Mouse (Mus musculus) neural tube, embryonic 13.5 days (tissue): ENCODE results near the gene Nme9. TPM values are rescaled to one million over a fixed set of nuclear protein-coding genes. Genes with fewer than 3 reads are reported as not detected.

ENCODE experiments used
- ATAC-seq: fragments of 200-750 bp; cut with Nextera tagmentation; 2 replicates; pipeline ENCODE4 v1.8.0; 2017; ENCODE audit warnings: low read depth, mild to moderate bottlenecking, moderate TSS enrichment, moderate library complexity
- H3K27ac ChIP-seq: fragments of 300-500 bp; sonication (generic); replicated peaks from 2 replicates; pipeline ENCODE4 v1.5.1; 2015; ENCODE audit warnings: moderate library complexity, mild to moderate bottlenecking, inconsistent platforms
- H3K27me3 ChIP-seq: fragments of 300-500 bp; sonication (generic); 2 replicates; pipeline ENCODE4 v1.6.1; 2015; ENCODE audit warnings: mild to moderate bottlenecking, inconsistent platforms
- H3K36me3 ChIP-seq: fragments of 300-500 bp; sonication (generic); 2 replicates; pipeline ENCODE4 v1.6.1; 2015; ENCODE audit warnings: mild to moderate bottlenecking, inconsistent platforms
- H3K4me1 ChIP-seq: fragments of 300-500 bp; sonication (generic); replicated peaks from 2 replicates; pipeline ENCODE4 v1.6.1; 2015; ENCODE audit warnings: inconsistent platforms
- H3K4me2 ChIP-seq: fragments of 300-500 bp; sonication (generic); 2 replicates; pipeline ENCODE4 v1.6.1; 2015; ENCODE audit warnings: inconsistent platforms, mild to moderate bottlenecking, moderate library complexity
- H3K4me3 ChIP-seq: fragments of 300-500 bp; sonication (generic); 2 replicates; pipeline ENCODE4 v1.5.1; 2015; ENCODE audit warnings: mild to moderate bottlenecking, inconsistent platforms
- H3K9ac ChIP-seq: fragments of 300-500 bp; sonication (generic); 2 replicates; pipeline ENCODE4 v1.6.1; 2015; ENCODE audit warnings: moderate library complexity, mild to moderate bottlenecking, inconsistent platforms
- H3K9me3 ChIP-seq: fragments of 300-500 bp; sonication (generic); 2 replicates; pipeline ENCODE4 v1.6.1; 2016; ENCODE audit warnings: inconsistent platforms
- WGBS: fragments of 180-500 bp; shearing (Covaris S2); methylation state at CpG from one replicate; pipeline ENCODE4 v1.1.7; 2015; 5-methylcytosine and 5-hydroxymethylcytosine counted together
- polyA plus RNA-seq: library from polyadenylated mRNA; unstranded; fragments of >200 nt; fragmentation: Nextera tagmentation; extraction: Ambion mirVana; gene quantifications from 2 replicates; pipeline ENCODE4 v1.2.1, GENCODE M21; 2015

Nme9 gene
- polyA plus RNA-seq, 1 experiment from 2014 or later = not detected

- Histone ChIP-seq H3K27me3 (no peaks in the 10 kb centered on the region), H3K36me3 (no peaks in the 10 kb centered on the region), H3K9me3 (no peaks in the 10 kb centered on the region), H3K4me3 (no peak overlapping the region), H3K4me1 (no peaks in the 10 kb centered on the region), H3K9ac (no peak overlapping the region), H3K27ac (no peak overlapping the region), H3K4me2 (no peak overlapping the region)
- WGBS = 86% methylated on average over 6 of the region's 6 CpGs
- ATAC-seq = no peak
Observed at GRCm38 (mm10) chr9:99464876-99465275, 13.6 kb downstream of the Nme9 start.

DNA sequence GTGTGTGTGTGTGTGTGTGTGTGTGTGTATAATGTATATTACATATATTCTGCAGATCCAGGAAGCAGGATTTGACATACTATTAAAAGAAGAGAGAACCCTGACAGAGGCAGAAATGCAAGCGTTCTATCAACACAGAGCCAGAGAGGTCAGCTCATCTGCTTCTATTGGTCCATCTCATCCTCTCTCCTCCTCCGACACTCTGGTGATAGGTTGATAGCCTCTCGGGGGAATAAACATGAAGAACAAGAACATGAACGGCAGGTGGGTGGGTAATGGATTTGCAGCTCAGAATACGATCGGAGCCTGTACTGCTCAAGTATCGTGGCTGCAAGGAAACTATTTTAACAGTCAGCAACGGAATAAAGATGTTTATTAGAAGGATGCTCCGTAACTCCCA lies 17.3 kb downstream of the Nme9 start:
- Histone ChIP-seq H3K4me1 (0 out of 2 replicates have a peak, but pooled peaks cover 8% of the 10 kb centered on the region), H3K9me3 (no peaks in the 10 kb centered on the region), H3K4me3 (no peak overlapping the region), H3K36me3 (no peaks in the 10 kb centered on the region), H3K27me3 (no peaks in the 10 kb centered on the region), H3K4me2 (no peak overlapping the region), H3K9ac (no peak overlapping the region), H3K27ac (no peak overlapping the region)
- no peak for ATAC-seq
- WGBS = 74% methylated on average over 9 of the region's 9 CpGs

- Histone ChIP-seq H3K4me2 (no peak overlapping the region), H3K36me3 (peaks cover 2% of the 10 kb centered on the region; the same call in 1 of the 2 replicates), H3K9me3 (no peaks in the 10 kb centered on the region), H3K9ac (no peak overlapping the region), H3K4me3 (no peak overlapping the region), H3K27ac (no peak overlapping the region), H3K27me3 (no peaks in the 10 kb centered on the region), H3K4me1 (0 out of 2 replicates have a peak, but pooled peaks cover 8% of the 10 kb centered on the region)
- no peak for ATAC-seq
- WGBS = 72% methylated on average over 8 of the region's 8 CpGs
Observed at GRCm38 (mm10) chr9:99469681-99470273, 18.5 kb downstream of the Nme9 start.

DNA sequence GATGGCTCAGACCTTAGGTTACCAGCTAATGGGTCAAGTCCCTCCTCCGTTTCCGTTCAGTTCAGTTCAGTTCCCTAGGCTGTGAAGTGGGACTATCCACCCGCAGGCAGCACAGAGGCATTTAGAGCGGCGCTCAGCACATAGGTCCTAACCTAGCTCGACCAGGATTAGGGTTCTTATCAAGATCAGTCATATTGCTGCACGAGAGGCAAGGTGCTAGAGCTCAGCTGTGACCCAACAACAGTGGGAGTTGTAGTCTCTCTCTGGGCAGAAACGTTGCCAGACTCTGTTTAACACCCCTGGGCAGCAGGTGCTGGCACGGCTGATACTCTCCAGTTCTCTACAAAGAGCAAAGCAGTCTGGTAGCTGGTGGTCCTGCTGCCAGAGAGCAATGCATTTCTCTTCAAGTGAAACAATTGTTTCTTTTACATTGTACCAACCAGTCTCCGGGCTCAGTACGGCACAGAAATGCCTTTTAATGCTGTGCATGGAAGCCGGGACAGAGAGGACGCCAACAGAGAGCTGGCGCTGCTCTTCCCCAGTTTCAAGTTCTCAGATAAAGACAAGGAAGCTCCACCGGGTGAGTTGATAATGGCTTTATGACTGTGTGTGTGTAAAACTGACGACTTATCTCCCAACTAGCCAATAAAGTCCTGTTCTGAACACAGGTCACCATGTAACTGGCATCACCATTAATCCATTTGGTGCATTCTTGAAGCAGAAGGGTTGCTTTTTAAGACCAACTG lies 19.2 kb downstream of the Nme9 start:
- Histone ChIP-seq H3K4me3 (no peak overlapping the region), H3K4me1 (0 out of 2 replicates have a peak, but pooled peaks cover 8% of the 10 kb centered on the region), H3K9ac (no peak overlapping the region), H3K27me3 (no peaks in the 10 kb centered on the region), H3K36me3 (peaks cover 10% of the 10 kb centered on the region), H3K9me3 (no peaks in the 10 kb centered on the region), H3K27ac (0 out of 2 replicates have a peak overlapping the region, but pooled peaks have one; percentile 33), H3K4me2 (no peak overlapping the region)
- WGBS = 45% methylated on average over 16 of the region's 16 CpGs
- ATAC-seq = no peak

- Histone ChIP-seq H3K4me2 (no peak overlapping the region), H3K4me3 (no peak overlapping the region), H3K9ac (no peak overlapping the region), H3K36me3 (peaks cover 13% of the 10 kb centered on the region), H3K27me3 (no peaks in the 10 kb centered on the region), H3K4me1 (0 out of 2 replicates have a peak, but pooled peaks cover 8% of the 10 kb centered on the region), H3K9me3 (no peaks in the 10 kb centered on the region), H3K27ac (no peak overlapping the region)
- ATAC-seq = no peak
- 71% methylated on average over 7 of the region's 7 CpGs for WGBS
Observed at GRCm38 (mm10) chr9:99471334-99471733, 20.1 kb downstream of the Nme9 start.

DNA sequence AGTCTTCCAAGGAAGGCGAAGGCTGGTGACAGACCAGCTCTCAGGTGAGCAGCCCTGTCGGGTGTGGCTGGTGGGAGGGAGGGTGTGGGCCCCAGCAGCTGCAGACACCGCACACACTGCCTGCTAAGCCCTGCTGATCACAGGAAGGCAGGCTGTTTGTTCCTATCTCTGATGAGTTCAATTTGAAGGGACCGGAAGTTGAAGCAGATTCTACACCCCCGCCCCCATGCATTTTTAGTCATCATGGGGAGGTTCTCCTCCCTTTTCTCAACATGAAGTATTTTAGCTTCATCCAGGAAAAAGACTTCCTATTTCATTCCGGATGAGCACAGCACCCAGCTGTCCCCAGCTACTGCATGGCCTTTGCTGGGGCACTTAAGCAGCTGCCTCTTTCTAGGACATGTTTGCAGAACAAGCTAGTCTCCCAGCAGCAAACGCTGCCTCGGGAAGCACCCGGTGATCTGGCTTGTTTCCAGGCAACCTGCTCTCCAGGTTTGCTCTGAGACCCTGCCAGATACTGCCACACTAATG lies 28.0 kb downstream of the Nme9 start:
- Histone ChIP-seq H3K36me3 (peaks cover 50% of the 10 kb centered on the region), H3K4me1 (0 out of 2 replicates have a peak, but pooled peaks cover 7% of the 10 kb centered on the region), H3K9ac (no peak overlapping the region), H3K27ac (no peak overlapping the region), H3K27me3 (no peaks in the 10 kb centered on the region), H3K4me2 (no peak overlapping the region), H3K9me3 (no peaks in the 10 kb centered on the region), H3K4me3 (no peak overlapping the region)
- no peak for ATAC-seq
- 80% methylated on average over 9 of the region's 9 CpGs for WGBS

DNA sequence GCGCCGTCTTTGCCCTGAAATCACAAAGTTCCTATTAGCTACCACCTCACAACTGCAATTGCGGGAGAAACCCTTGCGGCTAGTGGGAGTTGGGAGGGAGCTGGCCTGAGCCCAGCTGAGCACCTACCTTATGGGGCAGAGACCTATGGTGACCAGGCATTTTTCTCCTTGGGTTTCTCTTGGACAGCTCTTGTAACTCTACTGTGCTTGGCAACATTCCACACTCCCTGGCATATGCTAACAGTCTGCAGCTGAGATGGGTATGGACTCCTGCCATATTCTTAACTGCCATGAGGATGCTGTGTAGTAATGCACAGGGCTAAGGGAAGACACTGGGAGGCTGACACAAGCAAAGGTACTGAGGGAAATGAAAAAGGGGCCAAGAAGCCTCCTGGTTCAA lies 29.5 kb downstream of the Nme9 start:
- Histone ChIP-seq H3K4me2 (no peak overlapping the region), H3K4me1 (0 out of 2 replicates have a peak, but pooled peaks cover 7% of the 10 kb centered on the region), H3K9ac (no peak overlapping the region), H3K9me3 (no peaks in the 10 kb centered on the region), H3K4me3 (no peak overlapping the region), H3K27ac (no peak overlapping the region), H3K27me3 (no peaks in the 10 kb centered on the region), H3K36me3 (peaks cover 52% of the 10 kb centered on the region)
- 89% methylated on average over 4 of the region's 4 CpGs for WGBS
- ATAC-seq = no peak

DNA sequence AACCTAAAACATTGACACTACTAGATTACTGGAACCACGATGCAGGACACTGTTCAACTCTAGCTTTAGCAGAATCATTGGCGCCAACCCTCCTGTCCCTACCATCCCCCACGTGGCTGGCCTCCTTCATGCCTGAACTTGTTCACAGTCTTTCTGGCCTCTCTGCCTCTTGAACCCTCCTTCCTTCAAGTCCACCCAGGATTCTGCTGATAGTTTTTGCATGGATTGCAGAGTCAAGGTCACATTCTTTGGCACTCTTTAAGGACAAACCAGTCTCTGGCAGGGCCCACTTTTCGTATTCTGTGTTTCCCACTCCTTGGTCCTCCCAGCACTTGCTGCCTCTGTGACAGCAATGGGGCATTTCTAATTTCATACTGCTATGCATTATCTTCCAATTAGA lies 31.9 kb downstream of the Nme9 start:
- H3K9ac ChIP-seq = no peak overlapping the region
- no peaks in the 10 kb centered on the region for H3K9me3 ChIP-seq
- H3K27me3 ChIP-seq = no peaks in the 10 kb centered on the region
- H3K4me3 ChIP-seq = no peak overlapping the region
- H3K4me2 ChIP-seq = no peak overlapping the region
- H3K36me3 ChIP-seq = peaks cover 75% of the 10 kb centered on the region
- 0 out of 2 replicates have a peak, but pooled peaks cover 7% of the 10 kb centered on the region for H3K4me1 ChIP-seq
- no peak overlapping the region for H3K27ac ChIP-seq
- ATAC-seq = no peak
- 94% methylated on average over 4 of the region's 4 CpGs for WGBS

GRCm38 (mm10) chr9:99484632-99485031 lies 33.4 kb downstream of the Nme9 start:
- H3K27me3 ChIP-seq = no peaks in the 10 kb centered on the region
- H3K9me3 ChIP-seq = no peaks in the 10 kb centered on the region
- no peak overlapping the region for H3K9ac ChIP-seq
- peaks cover 80% of the 10 kb centered on the region for H3K36me3 ChIP-seq
- no peak overlapping the region for H3K27ac ChIP-seq
- 0 out of 2 replicates have a peak, but pooled peaks cover under 1% of the 10 kb centered on the region for H3K4me1 ChIP-seq
- H3K4me3 ChIP-seq = no peak overlapping the region
- no peak overlapping the region for H3K4me2 ChIP-seq
- no peak for ATAC-seq

- peaks cover 85% of the 10 kb centered on the region for H3K36me3 ChIP-seq
- H3K9ac ChIP-seq = no peak overlapping the region
- no peaks in the 10 kb centered on the region for H3K4me1 ChIP-seq
- no peak for ATAC-seq
- no peak overlapping the region for H3K4me2 ChIP-seq
- WGBS = 92% methylated on average over 4 of the region's 4 CpGs
- no peaks in the 10 kb centered on the region for H3K27me3 ChIP-seq
- no peak overlapping the region for H3K4me3 ChIP-seq
- no peaks in the 10 kb centered on the region for H3K9me3 ChIP-seq
- no peak overlapping the region for H3K27ac ChIP-seq
Observed at GRCm38 (mm10) chr9:99485144-99485543, 33.9 kb downstream of the Nme9 start.

- H3K4me3 ChIP-seq = no peak overlapping the region
- H3K4me1 ChIP-seq = no peaks in the 10 kb centered on the region
- no peaks in the 10 kb centered on the region for H3K27me3 ChIP-seq
- H3K36me3 ChIP-seq = peaks cover 83% of the 10 kb centered on the region
- no peaks in the 10 kb centered on the region for H3K9me3 ChIP-seq
- no peak overlapping the region for H3K27ac ChIP-seq
- ATAC-seq = no peak
- H3K4me2 ChIP-seq = no peak overlapping the region
- no peak overlapping the region for H3K9ac ChIP-seq
- WGBS = 92% methylated on average over 8 of the region's 8 CpGs
Observed at GRCm38 (mm10) chr9:99487126-99487695, 35.9 kb downstream of the Nme9 start.

- Histone ChIP-seq H3K36me3 (peaks cover 82% of the 10 kb centered on the region), H3K4me3 (no peak overlapping the region), H3K4me2 (no peak overlapping the region), H3K9ac (no peak overlapping the region), H3K27ac (no peak overlapping the region), H3K4me1 (no peaks in the 10 kb centered on the region), H3K9me3 (no peaks in the 10 kb centered on the region), H3K27me3 (no peaks in the 10 kb centered on the region)
- ATAC-seq = no peak
- WGBS = 92% methylated on average over 3 of the region's 3 CpGs
Observed at GRCm38 (mm10) chr9:99487841-99488240, 36.6 kb downstream of the Nme9 start.
